Mouse (Mus musculus) liver, postnatal 0 days (tissue): ENCODE results near the gene Olfr566.

ENCODE experiments used
- CTCF ChIP-seq: sonication (generic); IDR thresholded peaks from 2 replicates; pipeline ENCODE4 v1.5.1; 2016; ENCODE audit warnings: antibody characterized with exemption, low read depth
- EP300 ChIP-seq: IDR thresholded peaks from 2 replicates; pipeline ENCODE4 v1.6.1; 2016; ENCODE audit warnings: antibody characterized with exemption, low read depth, mild to moderate bottlenecking

GRCm38 (mm10) chr7:102876822-102877221 is 18.3 kb upstream of the Olfr566 start, which contains the start of gene Olfr568:
- TF ChIP-seq CTCF, result no peak
- TF ChIP-seq EP300, result no peak
